Mouse (Mus musculus) neutrophil, adult 83 days (primary cell): ENCODE data around the gene Gm10337. TPM values are rescaled to one million over a fixed set of nuclear protein-coding genes. Genes with fewer than 3 reads are reported as not detected.

Experiments used
- total RNA-seq, 2 experiments: library from RNA; stranded (reverse); gene quantifications; one replicate each; pipeline ENCODE4 v1.2.4; 2023

The Gm10337 gene
- 1 to 10 TPM; 4.9 to 5.8 TPM for total RNA-seq

DNA sequence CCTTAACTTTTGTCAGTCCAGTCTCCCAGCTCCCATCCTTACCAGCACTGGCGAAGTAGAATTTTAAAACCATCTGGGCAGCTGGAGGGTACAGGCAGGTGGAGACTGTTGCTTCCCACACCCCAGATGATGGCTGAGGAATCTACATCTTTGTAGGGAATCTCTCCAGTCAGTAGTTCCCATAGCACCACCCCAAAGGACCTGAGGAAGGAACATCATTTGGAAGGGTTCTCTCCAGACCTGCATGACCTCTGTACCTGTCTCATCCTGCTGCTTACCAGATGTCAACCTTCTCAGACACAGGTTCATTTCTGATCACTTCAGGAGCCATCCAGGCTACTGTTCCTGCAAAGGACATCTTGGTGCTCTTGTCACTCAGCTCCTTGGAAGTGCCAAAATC lies at the start of gene Gm10337:
Gene Gm10337, plus strand, starts transcription at position 276 of the 400 bp plus-strand sequence.

GRCm38 (mm10) chr15:102458904-102459317 lies 44.6 kb upstream of the Gm10337 start, which contains the start of gene Prr13:
Prr13 (plus strand) TSS chr15:102459028.

DNA sequence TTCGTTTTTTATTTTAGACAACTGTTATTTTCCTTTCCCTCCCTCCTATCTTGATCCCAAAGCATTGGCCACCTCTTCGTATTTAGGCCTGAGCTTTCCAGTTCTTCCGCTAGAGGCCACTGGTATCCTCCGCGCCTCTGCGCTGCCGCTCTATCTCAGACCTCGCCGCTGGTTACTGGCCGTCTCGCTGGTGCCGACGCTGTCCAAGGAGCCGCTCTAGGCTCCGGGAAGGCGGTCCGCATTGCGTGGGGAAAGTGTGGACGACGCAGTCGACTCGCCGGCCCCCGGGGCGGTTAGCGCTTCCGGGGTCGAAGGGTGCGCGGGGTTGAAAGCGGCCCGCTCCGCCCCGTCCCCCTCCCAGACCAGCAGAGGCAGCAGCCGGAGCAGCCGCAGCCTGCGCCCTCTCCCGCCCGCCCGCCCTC lies 33.3 kb upstream of the Gm10337 start, which contains the start of gene Pcbp2:
Gene Pcbp2, plus strand, starts transcription at position 357 of the 422 bp plus-strand sequence.

DNA sequence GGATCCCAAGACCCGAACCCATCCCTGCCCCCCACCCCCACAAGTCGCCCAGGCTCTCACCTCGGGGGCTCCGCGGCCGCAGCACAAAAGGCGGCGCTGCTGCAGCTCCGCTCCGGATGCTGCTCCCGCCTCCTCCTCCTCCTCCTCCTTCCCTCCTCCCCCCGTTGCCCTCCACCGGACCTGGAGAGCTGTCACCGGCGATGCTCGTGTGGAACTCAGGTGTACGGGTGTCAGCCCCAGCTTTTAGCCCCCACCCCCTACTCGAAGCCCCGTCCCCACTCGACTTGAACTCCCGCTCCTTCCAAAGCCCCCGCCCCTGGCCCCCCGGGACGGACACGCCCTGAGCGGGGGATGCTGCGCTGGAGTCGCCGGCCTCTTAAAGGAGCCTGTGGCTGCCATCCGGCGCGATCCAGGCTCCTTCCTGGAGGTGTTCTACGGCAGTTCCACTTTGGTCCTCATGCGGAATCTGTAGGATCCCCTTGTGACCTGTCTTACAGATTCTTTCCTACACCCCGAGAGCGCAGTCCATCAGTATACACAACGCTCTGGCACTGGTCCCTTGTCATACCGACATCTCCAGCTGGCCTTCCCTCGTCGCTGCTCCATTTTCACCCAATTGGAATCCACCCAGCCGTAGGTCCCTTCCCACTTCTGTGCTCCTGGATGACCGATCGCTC lies 13.3 kb downstream of the Gm10337 start, which contains the start of gene Map3k12:
Gene Map3k12, minus strand, starts transcription at position 337 of the 677 bp plus-strand sequence.

DNA sequence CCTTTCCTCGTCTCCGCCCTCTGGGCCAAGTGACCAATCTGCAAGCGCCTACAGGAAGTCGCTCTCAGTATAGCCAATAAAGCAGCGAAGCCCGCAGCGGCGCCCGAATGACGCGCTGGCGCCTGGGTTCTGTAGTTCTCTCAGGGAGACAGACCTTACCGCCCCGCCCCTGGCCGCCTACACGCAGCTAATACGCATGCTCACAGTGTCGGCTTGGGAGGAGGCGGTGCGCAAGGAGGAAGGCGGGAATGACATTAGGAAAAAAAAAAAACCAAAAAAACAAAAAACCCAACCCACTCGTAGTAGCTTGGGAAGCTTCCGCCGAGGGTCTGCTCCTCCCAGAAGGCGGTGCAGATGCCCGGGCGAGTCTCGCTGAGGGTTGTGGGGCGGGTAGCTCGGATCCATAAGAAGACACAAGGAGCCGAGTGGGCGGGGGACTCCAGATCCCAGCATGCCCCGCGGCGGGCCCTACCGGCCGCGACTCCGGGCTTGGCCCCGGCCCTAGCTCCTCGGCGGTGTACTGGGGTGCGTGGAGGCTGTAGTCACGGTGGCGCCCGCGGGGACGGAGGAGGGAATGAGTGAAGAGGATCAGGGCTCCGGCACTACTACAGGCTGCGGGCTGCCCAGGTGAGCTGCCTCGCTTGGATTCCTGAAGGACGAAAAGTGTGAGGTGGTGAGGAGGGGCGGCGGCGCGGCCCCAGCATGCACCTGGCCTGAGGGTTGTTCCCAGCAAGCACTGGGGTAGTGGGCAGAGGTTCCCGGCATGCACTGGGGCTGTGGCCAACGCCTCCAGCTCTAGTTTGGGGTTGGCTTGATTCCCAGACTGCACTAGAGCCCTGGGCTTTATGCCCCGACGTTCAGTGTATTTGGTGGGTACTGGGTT lies 14.7 kb downstream of the Gm10337 start, which contains the start of gene Tarbp2:
Gene Tarbp2, plus strand, starts transcription at position 217 of the 883 bp plus-strand sequence.

GRCm38 (mm10) chr15:102524892-102525485 lies 21.5 kb downstream of the Gm10337 start, which contains the start of gene Npff:
Npff (minus strand) TSS chr15:102524942.

Other genes starting within 250 kb of the Gm10337 start
- gene Rarg, start 246.2 kb upstream of the Gm10337 start, total RNA-seq, result 10 to 100 TPM; 41.1 to 42.1 TPM
- gene Gm9918, start 233.2 kb upstream of the Gm10337 start, total RNA-seq, result not detected
- 10 to 100 TPM; 34.6 to 35.3 TPM for gene Mfsd5, start 224.3 kb upstream of the Gm10337 start, total RNA-seq
- gene Espl1, start 207.5 kb upstream of the Gm10337 start, total RNA-seq, result 10 to 100 TPM; 46.9 to 47.3 TPM
- 100 to 1,000 TPM; 250 to 257 TPM for gene Pfdn5, start 177.6 kb upstream of the Gm10337 start, total RNA-seq
- gene Myg1, start 172.0 kb upstream of the Gm10337 start, total RNA-seq, result 10 to 100 TPM; 33.5 to 38.1 TPM
- 10 to 100 TPM; 34.6 to 43.0 TPM for gene Aaas, start 153.0 kb upstream of the Gm10337 start, total RNA-seq
- under 1 TPM; 0.68 to 0.84 TPM for gene Sp7, start 136.5 kb upstream of the Gm10337 start, total RNA-seq
- gene Sp1, start 97.6 kb upstream of the Gm10337 start, total RNA-seq, result 100 to 1,000 TPM; 108 to 111 TPM
- gene Amhr2, start 58.4 kb upstream of the Gm10337 start, total RNA-seq, result 1 to 10 TPM in 1 of 2 experiments, not detected in 1; 2.0 TPM
- 100 to 1,000 TPM; 305 to 384 TPM for gene Prr13, start 44.7 kb upstream of the Gm10337 start, total RNA-seq
- 100 to 1,000 TPM; 519 to 536 TPM for gene Pcbp2, start 33.2 kb upstream of the Gm10337 start, total RNA-seq
- under 1 TPM; 0.26 to 0.42 TPM for gene Map3k12, start 13.3 kb downstream of the Gm10337 start, total RNA-seq
- 10 to 100 TPM; 18.1 to 18.4 TPM for gene Tarbp2, start 14.5 kb downstream of the Gm10337 start, total RNA-seq
- gene Npff, start 21.2 kb downstream of the Gm10337 start, total RNA-seq, result 1 to 10 TPM; 5.3 to 7.1 TPM
- under 1 TPM in 1 of 2 experiments, not detected in 1; 0.86 TPM for gene Gm28047, start 121.3 kb downstream of the Gm10337 start, total RNA-seq
- gene Atf7, start 121.7 kb downstream of the Gm10337 start, total RNA-seq, result 10 to 100 TPM; 69.5 to 74.2 TPM
- 1 to 10 TPM; 2.3 to 2.8 TPM for gene Atp5g2, start 168.6 kb downstream of the Gm10337 start, total RNA-seq
- gene Calcoco1, start 218.5 kb downstream of the Gm10337 start, total RNA-seq, result 10 to 100 TPM; 15.8 to 16.9 TPM